Mouse (Mus musculus): ENCODE measurements around the gene Inf2.

DNA sequence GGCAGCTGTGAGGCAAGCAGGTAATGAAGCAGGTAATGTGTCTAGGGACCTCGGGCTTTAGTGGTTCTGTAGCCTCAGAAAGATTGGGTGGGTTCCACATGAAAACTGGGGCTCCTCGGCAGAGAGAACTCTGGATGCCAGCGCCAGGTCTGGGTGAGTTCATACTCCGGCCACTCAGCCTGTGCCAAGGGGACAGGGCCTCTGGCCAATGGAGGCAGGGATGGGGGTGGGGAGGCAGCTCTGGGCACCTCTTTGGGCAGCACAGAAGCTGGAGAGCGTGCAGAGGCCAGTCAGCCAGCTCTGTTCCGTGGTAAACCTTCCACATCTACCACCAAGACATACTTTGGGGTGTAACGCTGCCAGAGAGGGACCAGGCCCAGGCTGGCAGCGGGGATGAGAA, 9.0 kb downstream of the Inf2 start:
- TF ChIP-seq CTCF (IDR thresholded peaks at IDR 0.05; ENCODE audit: insufficient read depth, low read length) (no peak), POLR2A (IDR thresholded peaks at IDR 0.05; ENCODE audit: borderline replicate concordance, extremely low read depth, low read depth, low read length) (no peak)

Measured in lung, adult 2 months (tissue).